Mouse (Mus musculus): ENCODE measurements around the gene Cdc73.
A peak's percentile ranks its signal among the peaks of the same experiment; 100 is the strongest.
"Not testable (repeated sequence)": the region's sequence is repeated elsewhere in the genome, so short reads cannot be mapped to it uniquely, and the experiment has no call there.

Cdc73 gene

GRCm38 (mm10) chr1:143702741-143703262 lies at the start of gene Cdc73:
Gene Cdc73, minus strand, starts transcription at chr1:143702893.
- peak; percentile 82 for DNase-seq (ENCODE audit: low read depth, low spot score)

- no peak for DNase-seq (ENCODE audit: low read depth, low spot score)
Measured at GRCm38 (mm10) chr1:143745871-143746270, 43.2 kb upstream of the Cdc73 start.

- DNase-seq (ENCODE audit: low read depth, low spot score): no peak
Measured at GRCm38 (mm10) chr1:143742186-143742585, 39.5 kb upstream of the Cdc73 start.

- DNase-seq (ENCODE audit: low read depth, low spot score): no peak
Measured at GRCm38 (mm10) chr1:143741331-143741730, 38.6 kb upstream of the Cdc73 start.

GRCm38 (mm10) chr1:143740581-143740980 lies 37.9 kb upstream of the Cdc73 start:
- no peak for DNase-seq (ENCODE audit: low read depth, low spot score)

GRCm38 (mm10) chr1:143739361-143740350 lies 37.0 kb upstream of the Cdc73 start:
- DNase-seq (ENCODE audit: low read depth, low spot score): peak; percentile 68

GRCm38 (mm10) chr1:143738811-143739210 lies 36.1 kb upstream of the Cdc73 start:
- no peak for DNase-seq (ENCODE audit: low read depth, low spot score)

GRCm38 (mm10) chr1:143733914-143734410 lies 31.3 kb upstream of the Cdc73 start:
- no peak for DNase-seq (ENCODE audit: low read depth, low spot score)

- DNase-seq (ENCODE audit: low read depth, low spot score): no peak
Measured at GRCm38 (mm10) chr1:143731691-143732090, 29.0 kb upstream of the Cdc73 start.

GRCm38 (mm10) chr1:143730899-143731298 lies 28.2 kb upstream of the Cdc73 start:
- no peak for DNase-seq (ENCODE audit: low read depth, low spot score)

- no peak for DNase-seq (ENCODE audit: low read depth, low spot score)
Measured at GRCm38 (mm10) chr1:143727701-143728445, 25.2 kb upstream of the Cdc73 start.

GRCm38 (mm10) chr1:143724456-143725064 lies 21.9 kb upstream of the Cdc73 start:
- no peak for DNase-seq (ENCODE audit: low read depth, low spot score)

- DNase-seq (ENCODE audit: low read depth, low spot score): not testable (repeated sequence)
Measured at GRCm38 (mm10) chr1:143716038-143716437, 13.3 kb upstream of the Cdc73 start, which contains the start of gene Glrx2. Gene Glrx2, plus strand, starts transcription at chr1:143716338.

- no peak for DNase-seq (ENCODE audit: low read depth, low spot score)
Measured at GRCm38 (mm10) chr1:143710627-143710976, 7.9 kb upstream of the Cdc73 start.

- no peak for DNase-seq (ENCODE audit: low read depth, low spot score)
Measured at GRCm38 (mm10) chr1:143709966-143710626, 7.4 kb upstream of the Cdc73 start.

- DNase-seq (ENCODE audit: low read depth, low spot score): no peak
Measured at GRCm38 (mm10) chr1:143708361-143708760, 5.7 kb upstream of the Cdc73 start.

- DNase-seq (ENCODE audit: low read depth, low spot score): no peak
Measured at GRCm38 (mm10) chr1:143707006-143707405, 4.3 kb upstream of the Cdc73 start.

- peak; percentile 17 for DNase-seq (ENCODE audit: low read depth, low spot score)
Measured at GRCm38 (mm10) chr1:143702141-143702740, 452 bp downstream of the Cdc73 start.

- no peak for DNase-seq (ENCODE audit: low read depth, low spot score)
Measured at GRCm38 (mm10) chr1:143701736-143702135, 957 bp downstream of the Cdc73 start.

GRCm38 (mm10) chr1:143684849-143685248 lies 17.8 kb downstream of the Cdc73 start:
- DNase-seq (ENCODE audit: low read depth, low spot score): no peak

GRCm38 (mm10) chr1:143681108-143681507 lies 21.6 kb downstream of the Cdc73 start:
- DNase-seq (ENCODE audit: low read depth, low spot score): no peak

Data from embryo, embryonic 11.5 days (tissue).